Mouse (Mus musculus): ENCODE measurements around the gene Olfr285. TPM values are rescaled to one million over a fixed set of nuclear protein-coding genes. Genes with fewer than 3 reads are reported as not detected.

The Olfr285 gene
- not detected in 2 replicates for total RNA-seq (2015; ENCODE audit: low replicate concordance)
- not detected in 2 replicates for total RNA-seq (2017; ENCODE audit: low replicate concordance)

DNA sequence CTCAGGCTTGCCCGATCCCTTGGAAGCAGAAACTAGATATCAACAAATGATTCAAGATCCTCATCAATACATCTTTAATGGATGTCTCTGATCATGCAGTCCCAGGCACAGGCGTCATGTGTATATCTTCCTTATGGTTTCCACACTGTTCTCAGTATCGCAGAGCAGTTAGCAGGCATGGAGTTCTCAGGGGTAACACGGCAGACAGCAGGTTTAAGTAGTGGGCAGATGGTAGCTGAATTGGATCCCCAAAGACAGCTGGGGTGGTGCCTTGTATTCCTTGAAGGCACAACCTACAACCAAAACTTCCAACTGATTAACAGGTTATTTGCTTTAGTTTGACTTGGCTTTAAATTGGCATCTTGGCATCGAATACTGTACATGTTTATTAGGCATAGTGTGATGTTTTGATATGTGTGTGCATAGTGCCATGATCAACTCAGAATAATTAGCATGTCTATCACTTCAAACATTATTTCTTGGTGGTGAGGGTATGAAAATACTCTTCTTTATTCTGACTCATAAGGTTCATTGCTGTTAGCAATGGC lies at the start of gene Olfr285:
TSS of gene Olfr285 (minus strand) at position 177 of the 548 bp plus-strand sequence.
- no peak for ATAC-seq (replicated peaks; ENCODE audit: low FRiP score, poor library complexity, severe bottlenecking)

- ATAC-seq (replicated peaks; ENCODE audit: low FRiP score, poor library complexity, severe bottlenecking), result no peak
These were observed 23.7 kb upstream of the Olfr285 start, which contains the start of gene Olfr284 for GRCm38 (mm10) chr15:98340887-98341286. Olfr284 (minus strand) TSS chr15:98340987.

- ATAC-seq (replicated peaks; ENCODE audit: low FRiP score, poor library complexity, severe bottlenecking), result no peak
These were observed 1.4 kb downstream of the Olfr285 start for GRCm38 (mm10) chr15:98315703-98316102.

- ATAC-seq (replicated peaks; ENCODE audit: low FRiP score, poor library complexity, severe bottlenecking), result no peak
These were observed 21.3 kb downstream of the Olfr285 start, which contains the start of gene Zfp641 for GRCm38 (mm10) chr15:98295628-98296551. Zfp641 (minus strand) TSS chr15:98296161.

GRCm38 (mm10) chr15:98293651-98294050 lies 23.5 kb downstream of the Olfr285 start:
- no peak; the same call in 1 of the 2 replicates for ATAC-seq (replicated peaks; ENCODE audit: low FRiP score, poor library complexity, severe bottlenecking)

DNA sequence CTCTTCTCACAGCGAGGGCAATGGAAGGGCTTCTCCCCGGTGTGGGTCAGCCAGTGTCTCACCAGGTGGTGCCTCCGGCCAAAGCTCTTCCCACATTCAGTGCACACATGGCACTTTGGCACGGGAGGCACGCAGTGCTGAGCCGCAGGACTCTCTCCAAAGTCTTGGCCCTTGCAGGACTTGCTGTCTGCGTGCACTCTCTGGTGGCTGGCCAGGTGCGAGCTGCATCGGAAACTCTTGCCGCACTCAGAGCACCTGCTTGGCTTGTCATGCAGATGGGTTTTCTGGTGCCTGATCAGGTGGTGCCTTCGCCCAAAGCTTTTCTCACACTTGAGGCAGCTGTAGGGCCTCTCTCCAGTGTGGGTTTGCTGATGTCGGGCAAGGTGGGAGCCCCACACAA lies 28.6 kb downstream of the Olfr285 start:
- 0 out of 2 replicates have a peak, but pooled peaks have one; percentile 30 for ATAC-seq (replicated peaks; ENCODE audit: low FRiP score, poor library complexity, severe bottlenecking)

GRCm38 (mm10) chr15:98286418-98286817 lies 30.7 kb downstream of the Olfr285 start:
- no peak for ATAC-seq (replicated peaks; ENCODE audit: low FRiP score, poor library complexity, severe bottlenecking)

Other genes starting within 250 kb of the Olfr285 start
- 4.3 and 8.8 TPM in 2 replicates for gene Pfkm, start 224.8 kb downstream of the Olfr285 start, total RNA-seq (2015; ENCODE audit: low replicate concordance)
- 17.8 and 22.8 TPM in 2 replicates for gene Pfkm, start 224.8 kb downstream of the Olfr285 start, total RNA-seq (2017; ENCODE audit: low replicate concordance)
- gene Senp1, start 223.6 kb downstream of the Olfr285 start, total RNA-seq (2015; ENCODE audit: low replicate concordance), result 35.0 and 47.4 TPM in 2 replicates
- 42.2 and 49.9 TPM in 2 replicates for gene Senp1, start 223.6 kb downstream of the Olfr285 start, total RNA-seq (2017; ENCODE audit: low replicate concordance)
- gene Asb8, start 151.7 kb downstream of the Olfr285 start, total RNA-seq (2015; ENCODE audit: low replicate concordance), result 8.8 and 28.8 TPM in 2 replicates
- 4.2 and 8.1 TPM in 2 replicates for gene Asb8, start 151.7 kb downstream of the Olfr285 start, total RNA-seq (2017; ENCODE audit: low replicate concordance)
- not detected in 2 replicates for gene Ccdc184, start 150.2 kb downstream of the Olfr285 start, total RNA-seq (2015; ENCODE audit: low replicate concordance)
- gene Ccdc184, start 150.2 kb downstream of the Olfr285 start, total RNA-seq (2017; ENCODE audit: low replicate concordance), result not detected in 2 replicates
- not detected in 2 replicates for gene Olfr288, start 121.8 kb downstream of the Olfr285 start, total RNA-seq (2015; ENCODE audit: low replicate concordance)
- gene Olfr288, start 121.8 kb downstream of the Olfr285 start, total RNA-seq (2017; ENCODE audit: low replicate concordance), result not detected in 2 replicates
- gene Gm44579, start 96.4 kb downstream of the Olfr285 start, total RNA-seq (2015; ENCODE audit: low replicate concordance), result not detected in 2 replicates
- gene Gm44579, start 96.4 kb downstream of the Olfr285 start, total RNA-seq (2017; ENCODE audit: low replicate concordance), result not detected in 2 replicates
- gene Olfr287, start 96.3 kb downstream of the Olfr285 start, total RNA-seq (2015; ENCODE audit: low replicate concordance), result not detected in 2 replicates
- gene Olfr287, start 96.3 kb downstream of the Olfr285 start, total RNA-seq (2017; ENCODE audit: low replicate concordance), result not detected in 2 replicates
- not detected in 2 replicates for gene Olfr286, start 82.9 kb downstream of the Olfr285 start, total RNA-seq (2015; ENCODE audit: low replicate concordance)
- gene Olfr286, start 82.9 kb downstream of the Olfr285 start, total RNA-seq (2017; ENCODE audit: low replicate concordance), result not detected in 2 replicates
- gene H1fnt, start 60.1 kb downstream of the Olfr285 start, total RNA-seq (2015; ENCODE audit: low replicate concordance), result not detected in 2 replicates
- gene H1fnt, start 60.1 kb downstream of the Olfr285 start, total RNA-seq (2017; ENCODE audit: low replicate concordance), result not detected in 2 replicates
- gene Zfp641, start 21.2 kb downstream of the Olfr285 start, total RNA-seq (2015; ENCODE audit: low replicate concordance), result not detected in 2 replicates
- not detected in 2 replicates for gene Zfp641, start 21.2 kb downstream of the Olfr285 start, total RNA-seq (2017; ENCODE audit: low replicate concordance)
- not detected in 2 replicates for gene Olfr284, start 23.6 kb upstream of the Olfr285 start, total RNA-seq (2015; ENCODE audit: low replicate concordance)
- not detected in 2 replicates for gene Olfr284, start 23.6 kb upstream of the Olfr285 start, total RNA-seq (2017; ENCODE audit: low replicate concordance)
- not detected in 2 replicates for gene Olfr283, start 63.6 kb upstream of the Olfr285 start, total RNA-seq (2015; ENCODE audit: low replicate concordance)
- gene Olfr283, start 63.6 kb upstream of the Olfr285 start, total RNA-seq (2017; ENCODE audit: low replicate concordance), result not detected in 2 replicates
- gene Olfr282, start 113.9 kb upstream of the Olfr285 start, total RNA-seq (2015; ENCODE audit: low replicate concordance), result not detected in 2 replicates
- not detected in 2 replicates for gene Olfr282, start 113.9 kb upstream of the Olfr285 start, total RNA-seq (2017; ENCODE audit: low replicate concordance)
- gene Olfr281, start 135.2 kb upstream of the Olfr285 start, total RNA-seq (2015; ENCODE audit: low replicate concordance), result not detected in 2 replicates
- gene Olfr281, start 135.2 kb upstream of the Olfr285 start, total RNA-seq (2017; ENCODE audit: low replicate concordance), result not detected in 2 replicates
- gene OR5BS1P, start 152.5 kb upstream of the Olfr285 start, total RNA-seq (2015; ENCODE audit: low replicate concordance), result not detected in 2 replicates
- not detected in 2 replicates for gene OR5BS1P, start 152.5 kb upstream of the Olfr285 start, total RNA-seq (2017; ENCODE audit: low replicate concordance)
- not detected in 2 replicates for gene Lalba, start 165.4 kb upstream of the Olfr285 start, total RNA-seq (2015; ENCODE audit: low replicate concordance)
- gene Lalba, start 165.4 kb upstream of the Olfr285 start, total RNA-seq (2017; ENCODE audit: low replicate concordance), result not detected in 2 replicates
- not detected in 2 replicates for gene Olfr279, start 175.0 kb upstream of the Olfr285 start, total RNA-seq (2015; ENCODE audit: low replicate concordance)
- not detected in 2 replicates for gene Olfr279, start 175.0 kb upstream of the Olfr285 start, total RNA-seq (2017; ENCODE audit: low replicate concordance)
- 15.5 and 19.7 TPM in 2 replicates for gene Kansl2, start 216.9 kb upstream of the Olfr285 start, total RNA-seq (2015; ENCODE audit: low replicate concordance)
- 11.5 and 18.0 TPM in 2 replicates for gene Kansl2, start 216.9 kb upstream of the Olfr285 start, total RNA-seq (2017; ENCODE audit: low replicate concordance)